Mouse (Mus musculus): Measurements from ENCODE around the gene Lgals1. TPM values are rescaled to one million over a fixed set of nuclear protein-coding genes. Genes with fewer than 3 reads are reported as not detected.

Lgals1 gene
- total and polyA plus RNA-seq, 3 experiments = 637 to 805 (median 735) TPM

GRCm38 (mm10) chr15:78899740-78900584, 26.6 kb upstream of the Lgals1 start, which contains the start of gene Sh3bp1:
Gene Sh3bp1 (plus strand): TSS chr15:78899768.
- Histone ChIP-seq H3K9me3 (replicated peaks; ENCODE audit: low read length) (no peaks in the 10 kb centered on the region), H3K79me2 (replicated peaks; ENCODE audit: control insufficient read depth, extremely low read depth, insufficient read depth, poor library complexity, severe bottlenecking) (no peaks in the 10 kb centered on the region; the same call in 1 of the 2 replicates), H3K9ac (ENCODE audit: insufficient read depth, low read depth) (peak within 1 kb of the TSS; percentile 49), H3K36me3 (replicated peaks in 1 of 2; ENCODE audit: control insufficient read depth in 1 of 2, insufficient read depth in 1 of 2, low read length in 1 of 2) (peaks cover 13 to 41% of the 10 kb centered on the region in 2 experiments), H3K4me1 (ENCODE audit: control insufficient read depth in 1 of 2, insufficient read depth in 2 of 2) (peaks cover 21 to 79% of the 10 kb centered on the region in 2 experiments), H3K27me3 (replicated peaks) (no peaks in the 10 kb centered on the region), H3K4me3 (replicated peaks in 1 of 3; ENCODE audit: low read depth in 2 of 3, low read length in 2 of 3, poor library complexity in 1 of 3) (peak within 1 kb of the TSS; percentile 70 to 95 (median 83)), H3K27ac (ENCODE audit: insufficient read depth, low read depth) (peak within 1 kb of the TSS; percentile 51), H3K4me2 (ENCODE audit: insufficient read depth, low read depth, poor library complexity, severe bottlenecking) (peak within 1 kb of the TSS; percentile 81)
- dilution Hi-C loops (cut with MboI; ENCODE audit: extremely low pct_ligation_motif_present, extremely low pct_unique_long_range_greater_than_20kb, low sequenced_read_pairs) = no loop called here
- peak; percentile 76 for DNase-seq (ENCODE audit: extremely low read depth)
- in situ Hi-C loops (cut with MboI; ENCODE audit: low pct_ligation_motif_present, low pct_unique_long_range_greater_than_20kb, low sequenced_read_pairs) = loop anchor here (25.0 kb wide), 1 partner anchor 437 kb away; the partner anchor contains the start of genes Maff and Pla2g6
- TF ChIP-seq ZMIZ1 (IDR thresholded peaks at IDR 0.05; ENCODE audit: low read depth, low read length) (peak; percentile 46; the same call in 1 of the 2 replicates), MXI1 (IDR thresholded peaks at IDR 0.05; ENCODE audit: low read depth, low read length) (peak; percentile 27; the same call in 1 of the 2 replicates), UBTF (IDR thresholded peaks at IDR 0.05; ENCODE audit: low read depth, low read length) (0 out of 2 replicates have a peak, but pooled peaks have one; percentile 6), NELFE (IDR thresholded peaks at IDR 0.05; ENCODE audit: low read depth, low read length) (peak; percentile 45), E2F4 (IDR thresholded peaks at IDR 0.05; ENCODE audit: insufficient replicate concordance, low read depth, low read length) (no peak), BHLHE40 (IDR thresholded peaks at IDR 0.05; ENCODE audit: low read depth, low read length) (0 out of 2 replicates have a peak, but pooled peaks have one; percentile 5), MEF2A (IDR thresholded peaks at IDR 0.05; ENCODE audit: borderline replicate concordance, low read depth, low read length) (no peak; the same call in 1 of the 2 replicates), TCF12 (IDR thresholded peaks at IDR 0.05; ENCODE audit: low read depth, low read length) (peak; percentile 39; the same call in 1 of the 2 replicates), PAX5 (IDR thresholded peaks at IDR 0.05; ENCODE audit: low read length) (no peak), POLR2A (IDR thresholded peaks at IDR 0.05; ENCODE audit: low read depth, low read length) (peak; percentile 58), SIN3A (IDR thresholded peaks at IDR 0.05; ENCODE audit: low read length) (peak; percentile 15; the same call in 1 of the 2 replicates), NRF1 (IDR thresholded peaks at IDR 0.05; ENCODE audit: low read depth, low read length) (peak; percentile 62), CTCF (conservative IDR thresholded peaks at IDR 0.05 in 1 of 2, IDR thresholded peaks at IDR 0.05 in 1 of 2; ENCODE audit: low read depth in 2 of 2, low read length in 2 of 2) (no peak), ZC3H11A (IDR thresholded peaks at IDR 0.05; ENCODE audit: low read depth, low read length) (no peak), ELF1 (IDR thresholded peaks at IDR 0.05; ENCODE audit: low read depth, low read length) (peak; percentile 43), MAZ (IDR thresholded peaks at IDR 0.05; ENCODE audit: low read depth, low read length) (peak; percentile 30; the same call in 1 of the 2 replicates), IRF4 (IDR thresholded peaks at IDR 0.05; ENCODE audit: low read depth, low read length) (peak; percentile 62; the same call in 1 of the 2 replicates), CHD2 (IDR thresholded peaks at IDR 0.05; ENCODE audit: low read length) (peak; percentile 90)

Data from CH12.LX (cell line).